Mouse (Mus musculus): ENCODE measurements around the gene Rag1. TPM values are rescaled to one million over a fixed set of nuclear protein-coding genes. Genes with fewer than 3 reads are reported as not detected.
A peak's percentile ranks its signal among the peaks of the same experiment; 100 is the strongest.

Rag1 gene
- polyA plus RNA-seq, 1 experiment from 2014 or later: 0.10 TPM

DNA sequence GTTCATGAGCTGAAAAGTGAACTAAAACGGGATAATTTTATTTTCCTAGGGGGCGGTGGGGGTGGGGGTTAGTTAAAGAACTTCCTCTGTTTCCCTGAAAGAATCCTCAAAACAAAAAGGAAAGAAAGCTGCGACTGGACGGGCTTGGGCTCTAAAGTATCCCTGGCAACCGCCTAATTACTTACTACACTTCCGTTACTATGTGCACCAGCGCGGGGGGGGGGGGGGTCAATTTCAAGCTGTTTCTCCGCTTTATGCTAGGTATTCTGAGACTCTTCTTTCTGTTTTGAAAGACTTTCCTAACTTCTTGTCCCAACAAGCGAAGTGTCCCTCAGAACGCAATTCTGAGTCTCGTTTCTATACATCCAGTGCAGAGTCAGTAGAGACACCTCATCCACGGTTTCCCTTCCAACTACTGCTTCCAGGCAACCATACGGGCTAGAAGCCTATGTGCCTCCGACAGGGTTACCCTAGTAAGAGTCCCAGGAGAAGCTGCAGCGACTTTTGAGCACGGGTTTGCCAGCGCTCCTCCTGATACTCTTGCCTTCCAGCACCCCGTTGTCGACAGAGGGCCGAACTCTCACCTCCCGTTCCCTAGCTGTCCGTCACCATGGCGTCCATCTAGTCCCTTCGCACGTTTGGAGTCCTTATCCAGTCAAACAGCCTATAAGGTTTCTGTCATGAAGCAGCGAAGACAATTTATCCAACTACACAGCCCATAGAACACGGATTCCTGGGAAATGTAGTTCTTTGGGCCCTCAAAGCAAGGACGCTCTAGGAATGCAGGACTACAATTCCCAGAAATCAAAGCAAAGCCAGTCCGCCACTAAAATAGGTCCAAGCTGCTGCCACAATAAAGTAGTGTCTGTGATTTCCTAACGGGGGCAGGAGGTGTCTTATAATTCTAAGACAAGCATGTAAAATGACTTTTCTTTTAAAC lies 20.7 kb downstream of the Rag1 start:
- peak overlapping the region; percentile 66 for H3K4me2 ChIP-seq
- no peaks in the 10 kb centered on the region for H3K9me3 ChIP-seq
- H3K4me1 ChIP-seq: peaks cover 9% of the 10 kb centered on the region; the same call in 1 of the 2 replicates
- 2% methylated on average over 31 of the region's 31 CpGs for WGBS
- H3K4me3 ChIP-seq: peak overlapping the region; percentile 75
- peak overlapping the region; percentile 81 for H3K9ac ChIP-seq
- peak overlapping the region; percentile 91 for H3K27ac ChIP-seq
- H3K27me3 ChIP-seq: peaks cover 5% of the 10 kb centered on the region; the same call in 1 of the 2 replicates
- peak; percentile 96 for ATAC-seq (ENCODE audit: insufficient number of reproducible peaks, insufficient read depth, low FRiP score, low TSS enrichment, low read depth)
- no peaks in the 10 kb centered on the region for H3K36me3 ChIP-seq

DNA sequence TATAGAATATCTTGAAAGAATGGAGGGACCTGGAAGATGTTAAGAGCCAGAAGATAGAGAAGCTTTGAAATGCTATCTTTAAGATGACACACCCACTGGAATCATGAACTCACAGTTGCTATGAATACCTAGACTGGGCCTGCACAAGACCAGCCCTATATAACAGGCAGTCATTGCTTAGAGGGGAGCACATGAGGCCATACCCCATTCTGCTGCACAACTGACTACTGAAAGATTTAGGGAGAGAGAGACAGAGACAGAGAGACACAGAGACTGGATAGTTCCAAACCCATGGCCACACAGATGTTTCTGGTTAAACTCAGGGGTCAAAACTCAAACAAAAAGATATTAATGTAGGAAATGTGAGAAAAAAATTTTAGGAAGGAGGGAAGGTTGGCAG lies 22.1 kb downstream of the Rag1 start:
- no peak overlapping the region for H3K9ac ChIP-seq
- no peaks in the 10 kb centered on the region for H3K9me3 ChIP-seq
- H3K4me2 ChIP-seq: no peak overlapping the region
- peaks cover 5% of the 10 kb centered on the region; the same call in 1 of the 2 replicates for H3K27me3 ChIP-seq
- H3K4me3 ChIP-seq: no peak overlapping the region
- no peaks in the 10 kb centered on the region for H3K36me3 ChIP-seq
- H3K4me1 ChIP-seq: peaks cover 9% of the 10 kb centered on the region; the same call in 1 of the 2 replicates
- no peak overlapping the region for H3K27ac ChIP-seq
- ATAC-seq (ENCODE audit: insufficient number of reproducible peaks, insufficient read depth, low FRiP score, low TSS enrichment, low read depth): no peak

DNA sequence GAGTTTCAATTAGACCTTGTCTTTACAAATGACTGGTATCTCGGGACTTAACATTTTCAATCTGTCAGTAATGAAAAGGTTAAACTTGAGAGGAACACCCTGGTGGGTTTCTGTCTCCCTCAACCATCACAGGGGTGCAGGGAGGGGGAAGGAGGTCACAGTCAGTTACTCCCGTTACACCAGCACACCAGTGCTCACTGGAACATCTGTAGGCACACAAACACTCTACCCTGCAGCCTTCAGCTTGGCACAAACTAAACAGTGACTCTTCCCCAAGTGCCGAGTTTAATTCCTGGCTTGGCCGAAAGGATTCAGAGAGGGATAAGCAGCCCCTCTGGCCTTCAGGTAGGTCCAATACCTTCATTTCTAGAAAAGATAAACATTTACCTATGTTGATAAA lies 24.8 kb downstream of the Rag1 start, which contains the start of gene Rag2:
Gene Rag2 (plus strand): TSS at position 193 of the 400 bp plus-strand sequence.
- H3K27me3 ChIP-seq: no peaks in the 10 kb centered on the region
- ATAC-seq (ENCODE audit: insufficient number of reproducible peaks, insufficient read depth, low FRiP score, low TSS enrichment, low read depth): no peak
- no peak within 1 kb of the TSS for H3K27ac ChIP-seq
- WGBS: 52% methylated on average over 4 of the region's 4 CpGs
- peaks cover 9% of the 10 kb centered on the region; the same call in 1 of the 2 replicates for H3K4me1 ChIP-seq
- no peak within 1 kb of the TSS for H3K4me2 ChIP-seq
- no peaks in the 10 kb centered on the region for H3K9me3 ChIP-seq
- H3K36me3 ChIP-seq: no peaks in the 10 kb centered on the region
- no peak within 1 kb of the TSS for H3K9ac ChIP-seq
- no peak within 1 kb of the TSS for H3K4me3 ChIP-seq

DNA sequence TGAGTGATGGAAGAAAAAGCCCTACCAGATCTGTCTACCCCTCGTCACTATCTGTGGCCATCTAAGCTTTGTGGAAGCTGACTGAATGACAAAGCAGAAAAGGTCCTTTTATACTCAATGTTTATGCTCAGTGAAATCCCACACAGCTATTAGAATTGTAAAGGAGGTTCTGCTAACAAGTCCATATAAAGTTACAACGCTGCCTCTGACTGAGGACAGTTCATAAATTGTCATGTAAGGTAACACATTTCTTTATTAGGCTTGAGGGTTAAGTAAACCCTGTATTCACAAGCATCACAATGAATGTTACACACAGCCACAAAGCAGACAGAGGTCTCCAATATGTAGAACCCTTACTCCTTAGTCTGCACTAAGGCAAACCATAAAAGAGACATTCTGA lies 25.3 kb downstream of the Rag1 start:
- H3K27ac ChIP-seq: no peak overlapping the region
- 63% methylated on average over 2 of the region's 2 CpGs for WGBS
- no peak overlapping the region for H3K9ac ChIP-seq
- ATAC-seq (ENCODE audit: insufficient number of reproducible peaks, insufficient read depth, low FRiP score, low TSS enrichment, low read depth): no peak
- peaks cover 7% of the 10 kb centered on the region; the same call in 1 of the 2 replicates for H3K4me1 ChIP-seq
- no peaks in the 10 kb centered on the region for H3K27me3 ChIP-seq
- no peaks in the 10 kb centered on the region for H3K9me3 ChIP-seq
- no peak overlapping the region for H3K4me3 ChIP-seq
- H3K36me3 ChIP-seq: no peaks in the 10 kb centered on the region
- H3K4me2 ChIP-seq: no peak overlapping the region

DNA sequence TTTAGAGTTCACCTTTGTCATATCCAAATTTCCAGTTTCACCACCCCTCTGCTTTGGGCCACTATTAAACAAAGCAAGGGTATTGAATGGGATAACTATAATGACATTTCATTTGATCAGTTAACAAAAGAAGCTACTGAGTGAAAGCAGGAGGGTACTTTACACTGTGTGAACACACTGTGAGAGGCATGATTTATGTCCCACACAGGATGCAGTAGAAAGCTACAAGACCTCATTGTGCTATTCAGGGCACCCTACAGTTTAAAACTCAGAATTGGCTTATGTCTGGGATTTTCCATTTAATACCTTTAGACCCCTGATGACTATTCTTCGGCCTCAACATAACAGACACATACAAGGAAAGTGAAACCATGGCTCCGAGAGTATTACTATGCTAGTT lies 26.3 kb downstream of the Rag1 start:
- no peak overlapping the region for H3K4me3 ChIP-seq
- H3K4me2 ChIP-seq: no peak overlapping the region
- H3K4me1 ChIP-seq: peaks cover 7% of the 10 kb centered on the region; the same call in 1 of the 2 replicates
- no peak for ATAC-seq (ENCODE audit: insufficient number of reproducible peaks, insufficient read depth, low FRiP score, low TSS enrichment, low read depth)
- no peak overlapping the region for H3K27ac ChIP-seq
- no peak overlapping the region for H3K9ac ChIP-seq
- H3K9me3 ChIP-seq: no peaks in the 10 kb centered on the region
- no peaks in the 10 kb centered on the region for H3K36me3 ChIP-seq
- no peaks in the 10 kb centered on the region for H3K27me3 ChIP-seq
- WGBS: 90% methylated on average over 2 of the region's 2 CpGs

DNA sequence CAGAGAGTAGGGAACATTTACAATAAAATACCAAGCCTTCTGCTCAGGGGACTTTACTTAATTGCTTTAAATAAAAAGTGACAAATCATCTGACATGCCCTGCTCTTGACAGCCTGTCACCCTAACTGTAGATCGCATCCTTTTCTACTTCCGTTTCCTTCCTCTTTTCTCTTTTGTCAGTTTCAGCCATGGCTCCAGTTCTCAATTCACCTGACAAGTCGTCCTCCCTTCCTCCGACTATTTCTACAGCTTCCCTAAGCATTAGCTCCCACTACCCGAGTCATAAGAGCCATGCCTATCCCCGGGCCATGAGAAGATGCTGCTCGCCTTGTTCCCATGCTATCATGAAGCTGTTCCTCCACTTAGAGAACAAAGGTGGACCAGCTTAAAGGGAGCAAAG lies 27.7 kb downstream of the Rag1 start:
- H3K27me3 ChIP-seq: no peaks in the 10 kb centered on the region
- H3K4me1 ChIP-seq: peaks cover 7% of the 10 kb centered on the region
- H3K9me3 ChIP-seq: no peaks in the 10 kb centered on the region
- H3K36me3 ChIP-seq: no peaks in the 10 kb centered on the region
- H3K4me3 ChIP-seq: no peak overlapping the region
- no peak overlapping the region for H3K9ac ChIP-seq
- no peak for ATAC-seq (ENCODE audit: insufficient number of reproducible peaks, insufficient read depth, low FRiP score, low TSS enrichment, low read depth)
- H3K27ac ChIP-seq: no peak overlapping the region
- no peak overlapping the region for H3K4me2 ChIP-seq
- 73% methylated on average over 7 of the region's 7 CpGs for WGBS

DNA sequence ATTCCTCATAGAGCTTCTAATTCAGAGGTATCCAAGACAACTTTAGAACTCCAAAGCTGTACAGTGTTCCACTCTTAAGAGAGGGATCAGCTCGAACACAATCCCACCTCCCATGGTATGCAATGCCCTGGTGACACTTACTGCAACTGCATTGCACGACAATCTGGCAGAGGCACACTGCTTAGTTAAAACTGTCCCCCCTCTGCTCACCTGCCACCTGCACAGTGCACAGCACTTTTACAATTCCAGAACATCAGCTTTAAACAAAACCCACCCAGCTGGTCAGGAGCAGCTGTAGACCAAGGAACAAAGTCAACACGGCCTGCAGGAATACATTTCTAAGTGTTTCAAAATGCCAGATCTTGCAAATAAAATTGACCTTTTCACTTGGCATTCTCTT lies 28.4 kb downstream of the Rag1 start:
- no peaks in the 10 kb centered on the region for H3K36me3 ChIP-seq
- no peak overlapping the region for H3K4me3 ChIP-seq
- no peak overlapping the region for H3K4me2 ChIP-seq
- 58% methylated on average over 3 of the region's 3 CpGs for WGBS
- H3K27me3 ChIP-seq: no peaks in the 10 kb centered on the region
- H3K4me1 ChIP-seq: peaks cover 14% of the 10 kb centered on the region
- H3K9me3 ChIP-seq: no peaks in the 10 kb centered on the region
- H3K27ac ChIP-seq: no peak overlapping the region
- no peak for ATAC-seq (ENCODE audit: insufficient number of reproducible peaks, insufficient read depth, low FRiP score, low TSS enrichment, low read depth)
- no peak overlapping the region for H3K9ac ChIP-seq

DNA sequence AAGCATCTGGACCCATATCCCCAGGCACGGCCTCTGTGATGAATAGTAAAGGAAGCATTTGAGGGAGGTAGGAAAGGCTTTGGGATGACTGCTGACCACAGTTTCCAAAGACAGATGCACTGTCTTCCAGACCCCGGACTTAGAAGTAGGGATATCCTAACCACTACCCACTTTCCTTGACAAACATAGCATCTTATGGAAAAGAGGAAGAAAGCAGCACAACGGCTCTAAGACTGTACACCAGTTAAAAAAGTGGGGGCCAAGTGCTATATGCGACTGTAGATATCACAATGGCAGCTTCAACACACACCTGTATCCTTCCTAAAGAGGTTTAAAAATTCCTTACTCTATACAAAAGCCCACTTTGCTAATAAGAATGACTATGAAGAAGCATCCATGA lies 30.9 kb downstream of the Rag1 start:
- ATAC-seq (ENCODE audit: insufficient number of reproducible peaks, insufficient read depth, low FRiP score, low TSS enrichment, low read depth): no peak
- H3K9ac ChIP-seq: no peak overlapping the region
- no peaks in the 10 kb centered on the region for H3K36me3 ChIP-seq
- H3K27me3 ChIP-seq: no peaks in the 10 kb centered on the region
- H3K4me1 ChIP-seq: peaks cover 14% of the 10 kb centered on the region
- no peaks in the 10 kb centered on the region for H3K9me3 ChIP-seq
- WGBS: 79% methylated on average over 4 of the region's 4 CpGs
- no peak overlapping the region for H3K4me3 ChIP-seq
- H3K4me2 ChIP-seq: no peak overlapping the region
- no peak overlapping the region for H3K27ac ChIP-seq

DNA sequence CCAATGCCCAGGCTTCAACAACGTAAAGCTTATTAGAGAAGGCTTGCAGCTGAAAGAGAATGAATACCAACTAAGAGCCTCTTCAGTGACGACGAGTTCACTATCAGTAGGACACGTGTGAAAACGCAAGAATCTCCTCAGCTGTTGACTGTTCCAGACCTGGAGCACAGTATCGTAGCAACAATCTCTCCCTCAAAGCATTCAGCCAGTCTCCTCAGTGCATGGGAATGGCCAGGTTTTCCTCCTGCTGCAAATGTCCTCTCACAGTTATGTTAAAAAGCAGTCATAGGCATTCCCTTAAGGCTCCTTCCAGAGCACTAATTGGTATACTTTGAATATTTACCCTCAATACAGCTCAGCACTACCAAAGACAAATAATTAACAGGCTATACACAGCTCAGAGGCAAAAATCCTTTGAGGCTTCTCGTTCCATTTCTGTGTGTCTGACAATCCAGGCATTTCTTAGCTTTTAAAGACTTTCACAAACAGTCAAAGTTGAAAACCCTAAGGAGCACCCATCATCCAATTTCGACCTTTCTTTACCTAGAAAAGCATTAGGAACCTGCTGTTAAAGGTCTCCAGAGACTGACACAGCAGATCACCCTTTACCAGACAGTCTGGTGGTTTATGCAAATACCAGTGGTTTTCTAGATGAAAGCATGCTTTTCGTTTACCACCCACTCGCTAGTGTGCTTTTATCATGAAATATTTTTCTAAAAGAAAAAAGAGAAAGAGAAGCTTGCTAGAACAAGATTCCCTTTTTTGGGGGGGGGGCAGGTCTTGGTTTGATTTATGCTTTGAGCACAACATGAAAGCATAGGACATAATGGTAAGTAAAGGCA lies 33.6 kb downstream of the Rag1 start:
- WGBS: 61% methylated on average over 10 of the region's 10 CpGs
- no peak for ATAC-seq (ENCODE audit: insufficient number of reproducible peaks, insufficient read depth, low FRiP score, low TSS enrichment, low read depth)
- no peaks in the 10 kb centered on the region for H3K36me3 ChIP-seq
- H3K4me2 ChIP-seq: no peak overlapping the region
- peaks cover 18% of the 10 kb centered on the region for H3K4me1 ChIP-seq
- H3K27ac ChIP-seq: no peak overlapping the region
- no peaks in the 10 kb centered on the region for H3K9me3 ChIP-seq
- H3K9ac ChIP-seq: no peak overlapping the region
- no peak overlapping the region for H3K4me3 ChIP-seq
- H3K27me3 ChIP-seq: no peaks in the 10 kb centered on the region

DNA sequence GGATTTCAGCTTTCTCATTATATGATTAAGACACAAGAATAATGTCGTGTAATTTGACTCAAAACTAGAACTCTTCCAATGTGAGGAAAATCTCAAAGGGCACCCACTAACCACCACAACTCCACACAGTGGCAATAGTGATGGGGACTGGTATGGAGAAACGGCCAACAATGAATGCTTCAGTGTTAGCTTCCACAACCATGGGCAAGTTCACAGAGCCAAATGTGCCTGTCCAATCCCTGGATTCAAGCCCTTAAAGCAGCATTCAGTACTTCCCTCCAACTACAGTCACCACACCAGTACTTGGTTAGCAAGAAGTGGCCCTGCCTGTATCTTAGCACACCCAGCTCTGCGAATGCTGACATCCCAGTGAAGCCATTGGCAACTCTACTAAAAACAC lies 38.4 kb downstream of the Rag1 start:
- no peak overlapping the region for H3K9ac ChIP-seq
- no peak overlapping the region for H3K4me3 ChIP-seq
- no peaks in the 10 kb centered on the region for H3K27me3 ChIP-seq
- ATAC-seq (ENCODE audit: insufficient number of reproducible peaks, insufficient read depth, low FRiP score, low TSS enrichment, low read depth): no peak
- WGBS: 79% methylated on average over 3 of the region's 3 CpGs
- 0 out of 2 replicates have a peak, but pooled peaks cover 4% of the 10 kb centered on the region for H3K36me3 ChIP-seq
- H3K27ac ChIP-seq: no peak overlapping the region
- H3K4me1 ChIP-seq: peaks cover 7% of the 10 kb centered on the region; the same call in 1 of the 2 replicates
- no peaks in the 10 kb centered on the region for H3K9me3 ChIP-seq
- no peak overlapping the region for H3K4me2 ChIP-seq

DNA sequence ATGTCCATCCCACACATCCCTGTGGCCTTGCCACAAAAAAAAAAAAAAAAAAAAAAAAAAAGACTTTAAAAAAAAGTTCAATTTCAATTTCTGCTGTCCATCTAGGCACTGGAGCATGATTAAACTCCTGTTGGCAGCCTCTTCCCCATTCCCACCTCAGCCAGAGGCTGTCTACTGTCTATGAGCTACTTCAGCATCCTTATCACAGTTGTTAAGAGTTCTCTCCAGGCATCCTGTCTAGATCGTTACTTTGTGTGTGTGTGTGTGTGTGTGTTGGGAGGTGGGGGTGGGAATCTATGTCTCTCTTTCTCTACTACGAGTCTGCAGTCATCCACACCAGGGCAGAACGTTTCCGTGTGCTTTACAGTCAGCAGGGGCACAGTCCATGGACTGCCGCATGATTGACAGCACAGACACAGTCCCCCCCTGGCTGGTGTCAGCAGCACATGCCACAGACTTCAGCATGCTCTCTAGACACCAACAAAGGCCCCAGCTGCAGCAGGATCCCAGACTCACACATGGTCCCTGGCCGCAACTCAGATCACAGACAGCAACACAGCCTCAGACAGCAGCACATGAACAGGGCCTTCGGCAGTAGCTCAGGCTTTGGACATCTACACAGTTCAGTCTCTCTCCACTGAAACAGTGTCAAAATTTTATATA lies 40.9 kb downstream of the Rag1 start:
- Histone ChIP-seq H3K9ac (no peak overlapping the region), H3K4me2 (no peak overlapping the region), H3K36me3 (0 out of 2 replicates have a peak, but pooled peaks cover 4% of the 10 kb centered on the region), H3K9me3 (no peaks in the 10 kb centered on the region), H3K4me1 (0 out of 2 replicates have a peak, but pooled peaks cover 4% of the 10 kb centered on the region), H3K27ac (no peak overlapping the region), H3K4me3 (no peak overlapping the region), H3K27me3 (no peaks in the 10 kb centered on the region)
- WGBS: 60% methylated on average over 7 of the region's 7 CpGs
- no peak for ATAC-seq (ENCODE audit: insufficient number of reproducible peaks, insufficient read depth, low FRiP score, low TSS enrichment, low read depth)
